Mouse (Mus musculus) limb, embryonic 13.5 days (tissue): ENCODE measurements around the gene Btf3l4. TPM values are rescaled to one million over a fixed set of nuclear protein-coding genes. Genes with fewer than 3 reads are reported as not detected.

Experiments used
- ATAC-seq: fragments of 200-750 bp; cut with Nextera tagmentation; 2 replicates; pipeline ENCODE4 v1.8.0; 2017; ENCODE audit warnings: low read depth, moderate number of reproducible peaks, moderate TSS enrichment; ENCODE audit not compliant: low FRiP score
- H3K27ac ChIP-seq: fragments of 300-500 bp; sonication (generic); 2 replicates; pipeline ENCODE4 v1.5.1; 2015; ENCODE audit warnings: inconsistent platforms, mild to moderate bottlenecking, moderate library complexity
- H3K27me3 ChIP-seq: fragments of 300-500 bp; sonication (generic); 2 replicates; pipeline ENCODE4 v1.6.1; 2015; ENCODE audit warnings: mild to moderate bottlenecking, inconsistent platforms
- H3K36me3 ChIP-seq: fragments of 300-500 bp; sonication (generic); 2 replicates; pipeline ENCODE4 v1.6.1; 2015; ENCODE audit warnings: inconsistent platforms, mild to moderate bottlenecking, moderate library complexity
- H3K4me1 ChIP-seq: fragments of 300-500 bp; sonication (generic); 2 replicates; pipeline ENCODE4 v1.6.1; 2015; ENCODE audit warnings: inconsistent platforms
- H3K4me2 ChIP-seq: fragments of 300-500 bp; sonication (generic); replicated peaks from 2 replicates; pipeline ENCODE4 v1.6.1; 2015; ENCODE audit warnings: inconsistent platforms, mild to moderate bottlenecking, moderate library complexity
- H3K4me3 ChIP-seq: fragments of 300-500 bp; sonication (generic); 2 replicates; pipeline ENCODE4 v1.5.1; 2015; ENCODE audit warnings: moderate library complexity, mild to moderate bottlenecking, inconsistent platforms
- H3K9ac ChIP-seq: fragments of 300-500 bp; sonication (generic); 2 replicates; pipeline ENCODE4 v1.6.1; 2015; ENCODE audit warnings: mild to moderate bottlenecking, inconsistent platforms
- H3K9me3 ChIP-seq: fragments of 300-500 bp; sonication (generic); 2 replicates; pipeline ENCODE4 v1.6.1; 2016; ENCODE audit warnings: inconsistent platforms
- WGBS: fragments of 180-500 bp; shearing (Covaris S2); methylation state at CpG from one replicate; pipeline ENCODE4 v1.1.7; 2015; 5-methylcytosine and 5-hydroxymethylcytosine counted together
- polyA plus RNA-seq: library from polyadenylated mRNA; unstranded; fragments of >200 nt; fragmentation: Nextera tagmentation; extraction: Ambion mirVana; gene quantifications from 2 replicates; pipeline ENCODE4 v1.2.1, GENCODE M21; 2015

The Btf3l4 gene
- polyA plus RNA-seq, 1 experiment from 2014 or later, result 198 TPM

DNA sequence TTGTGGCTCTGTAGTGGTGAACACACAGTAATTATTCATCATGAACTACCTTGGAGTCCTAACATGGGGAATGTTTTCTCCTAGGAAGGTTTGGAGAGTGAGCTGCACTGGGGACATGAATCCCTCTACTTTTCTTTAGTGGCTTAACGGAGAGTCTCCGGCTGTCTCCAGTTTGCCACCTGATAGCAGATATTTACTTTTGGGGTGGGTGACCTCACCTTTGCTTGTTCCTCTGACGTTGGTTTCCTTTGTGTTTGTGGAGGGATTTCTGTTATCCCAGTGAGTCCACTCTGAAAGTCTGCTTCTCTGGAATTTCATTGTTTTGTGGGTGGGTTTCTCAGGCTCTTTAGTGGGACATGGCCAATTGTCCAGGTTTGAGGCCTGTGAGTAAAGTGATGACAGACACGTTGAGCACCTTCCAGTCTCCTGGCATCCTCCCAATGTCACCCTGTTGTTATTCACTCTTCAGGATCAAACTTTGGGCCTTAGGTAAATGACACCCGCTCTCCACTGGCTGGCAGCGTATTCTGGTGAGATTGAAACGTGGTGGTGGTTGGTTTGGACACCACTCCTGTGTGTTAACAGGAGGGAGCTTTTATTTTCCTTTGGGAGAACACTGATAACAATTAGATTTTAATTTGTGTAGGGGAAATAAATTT lies 8.6 kb upstream of the Btf3l4 start:
- H3K9me3 ChIP-seq, result no peaks in the 10 kb centered on the region
- 0 out of 2 replicates have a peak, but pooled peaks cover 9% of the 10 kb centered on the region for H3K4me1 ChIP-seq
- H3K36me3 ChIP-seq, result peaks cover 3% of the 10 kb centered on the region; the same call in 1 of the 2 replicates
- 90% methylated on average over 7 of the region's 7 CpGs for WGBS
- H3K4me3 ChIP-seq, result no peak overlapping the region
- no peak overlapping the region for H3K9ac ChIP-seq
- no peak overlapping the region for H3K27ac ChIP-seq
- H3K27me3 ChIP-seq, result no peaks in the 10 kb centered on the region
- no peak overlapping the region for H3K4me2 ChIP-seq
- ATAC-seq, result no peak

DNA sequence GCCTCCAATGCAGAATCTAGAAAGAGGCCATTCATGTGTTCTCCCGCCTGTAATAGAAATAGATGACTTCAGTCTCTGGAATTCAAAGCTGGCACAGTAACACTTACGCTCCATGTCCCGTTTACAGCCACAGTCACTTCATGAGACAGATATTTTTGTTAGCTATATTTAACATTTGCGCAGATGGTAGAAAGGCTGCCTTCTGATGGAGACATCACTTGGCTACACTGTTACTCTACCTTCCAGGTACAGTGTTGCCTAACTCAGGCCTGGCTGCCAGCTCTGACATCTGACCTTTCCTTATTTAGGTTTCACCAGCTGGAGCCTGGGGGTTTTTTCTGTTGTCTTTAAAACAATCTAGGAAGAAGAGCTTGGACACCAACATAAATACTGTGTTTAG lies 4.6 kb upstream of the Btf3l4 start:
- Histone ChIP-seq H3K27me3 (no peaks in the 10 kb centered on the region), H3K9ac (no peak overlapping the region), H3K36me3 (peaks cover 3% of the 10 kb centered on the region; the same call in 1 of the 2 replicates), H3K27ac (no peak overlapping the region), H3K9me3 (no peaks in the 10 kb centered on the region), H3K4me3 (no peak overlapping the region), H3K4me1 (peaks cover 27% of the 10 kb centered on the region), H3K4me2 (no peak overlapping the region)
- WGBS, result 70% methylated on average over 4 of the region's 4 CpGs
- ATAC-seq, result no peak

DNA sequence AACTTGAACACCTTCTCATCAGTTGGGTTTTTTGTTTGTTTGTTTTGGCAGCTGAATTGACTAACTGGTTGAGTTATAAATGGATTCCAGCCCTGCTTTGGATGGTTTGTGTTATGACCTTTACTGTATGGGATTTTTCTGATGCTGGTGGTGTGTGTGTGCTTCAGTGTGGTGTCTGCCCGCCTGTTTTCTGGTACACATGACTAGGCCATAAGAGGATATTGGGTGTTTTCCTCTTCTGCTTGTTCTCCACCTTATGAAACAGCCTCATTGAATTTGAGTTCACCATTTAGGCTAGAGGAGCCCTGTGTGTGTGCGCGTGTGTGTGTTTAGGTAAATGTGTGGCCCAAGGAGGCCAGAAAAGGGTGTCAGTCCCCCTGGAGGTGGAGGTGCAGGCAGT lies 2.1 kb upstream of the Btf3l4 start:
- no peak for ATAC-seq
- peak overlapping the region; percentile 89 for H3K4me3 ChIP-seq
- H3K9ac ChIP-seq, result peak overlapping the region; percentile 95
- H3K4me1 ChIP-seq, result peaks cover 41% of the 10 kb centered on the region
- H3K27ac ChIP-seq, result no peak overlapping the region
- H3K36me3 ChIP-seq, result peaks cover 3% of the 10 kb centered on the region; the same call in 1 of the 2 replicates
- 67% methylated on average over 3 of the region's 3 CpGs for WGBS
- no peaks in the 10 kb centered on the region for H3K9me3 ChIP-seq
- no peaks in the 10 kb centered on the region for H3K27me3 ChIP-seq
- H3K4me2 ChIP-seq, result peak overlapping the region; percentile 83

DNA sequence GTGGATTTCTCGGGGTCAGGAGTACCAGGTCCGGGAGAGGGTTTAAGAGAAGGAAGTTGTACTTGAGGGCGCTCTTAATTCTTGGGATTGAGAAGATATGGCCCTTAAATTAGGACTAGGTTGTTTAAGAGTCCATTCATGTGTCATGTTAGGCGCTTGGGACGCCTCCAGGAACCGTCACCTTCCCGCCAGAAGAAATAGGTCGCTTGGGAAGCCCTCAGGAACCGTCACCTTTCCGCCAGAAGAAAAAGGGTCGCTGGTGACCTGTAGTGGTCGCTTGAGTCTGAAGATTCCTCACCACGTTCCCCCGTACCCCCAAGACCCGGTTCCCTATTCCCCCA lies 1.5 kb upstream of the Btf3l4 start:
- Histone ChIP-seq H3K36me3 (peaks cover 4% of the 10 kb centered on the region), H3K27ac (peak overlapping the region; percentile 99), H3K4me2 (peak overlapping the region; percentile 83), H3K9me3 (no peaks in the 10 kb centered on the region), H3K9ac (peak overlapping the region; percentile 95), H3K4me1 (peaks cover 41% of the 10 kb centered on the region), H3K4me3 (peak overlapping the region; percentile 89), H3K27me3 (no peaks in the 10 kb centered on the region)
- WGBS, result under 1% methylated on average over 15 of the region's 15 CpGs
- no peak for ATAC-seq

DNA sequence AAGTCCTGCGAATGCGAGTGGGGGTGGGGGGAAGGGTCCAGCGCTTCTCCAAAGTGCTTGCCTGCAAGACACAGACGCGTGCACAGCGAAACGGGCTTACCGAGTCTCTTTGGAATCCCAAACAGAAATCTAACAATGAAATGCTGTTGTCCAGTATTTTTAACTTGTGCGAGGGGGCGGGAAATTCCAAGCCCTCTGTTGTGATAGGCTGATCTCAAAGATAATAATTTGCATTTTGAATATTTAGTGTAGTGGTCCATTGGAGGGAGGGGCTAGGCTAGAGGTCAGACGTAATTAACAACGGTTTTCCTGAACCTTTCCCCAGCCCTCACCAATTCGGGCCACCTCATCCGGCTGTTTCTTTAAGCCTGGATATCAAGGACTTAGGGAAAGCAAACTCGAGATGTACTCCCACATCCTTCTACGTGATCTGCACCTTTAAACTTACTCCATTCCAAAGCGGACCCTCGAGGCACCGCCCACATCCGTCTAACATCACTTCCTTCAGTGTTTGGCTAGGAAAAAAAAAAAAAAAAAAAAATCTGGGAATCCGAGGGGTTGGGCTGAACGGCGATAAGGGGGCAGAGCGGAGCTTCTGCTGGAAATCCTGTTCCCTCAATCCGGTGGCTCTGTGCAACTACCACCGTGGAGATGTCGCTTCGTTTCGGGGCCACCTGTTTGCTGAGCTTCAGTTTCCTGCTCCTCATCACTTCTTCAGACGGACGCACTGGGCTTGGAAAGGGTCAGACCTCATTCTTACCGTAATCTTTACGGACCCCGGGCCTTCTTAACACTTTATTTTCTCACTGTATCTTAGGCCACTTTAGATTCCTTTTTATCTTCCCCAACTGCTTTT lies 929 bp upstream of the Btf3l4 start, which contains the start of gene Txndc12:
Gene Txndc12, plus strand, starts transcription at position 487 of the 856 bp plus-strand sequence.
- H3K9me3 ChIP-seq, result no peaks in the 10 kb centered on the region
- peak within 1 kb of the TSS; percentile 99 for H3K27ac ChIP-seq
- peak within 1 kb of the TSS; percentile 89 for H3K4me3 ChIP-seq
- peak within 1 kb of the TSS; percentile 95 for H3K9ac ChIP-seq
- H3K4me2 ChIP-seq, result peak within 1 kb of the TSS; percentile 83
- no peaks in the 10 kb centered on the region for H3K27me3 ChIP-seq
- peak; percentile 83 for ATAC-seq
- under 1% methylated on average over 34 of the region's 34 CpGs for WGBS
- H3K36me3 ChIP-seq, result peaks cover 6% of the 10 kb centered on the region
- peaks cover 41% of the 10 kb centered on the region for H3K4me1 ChIP-seq

DNA sequence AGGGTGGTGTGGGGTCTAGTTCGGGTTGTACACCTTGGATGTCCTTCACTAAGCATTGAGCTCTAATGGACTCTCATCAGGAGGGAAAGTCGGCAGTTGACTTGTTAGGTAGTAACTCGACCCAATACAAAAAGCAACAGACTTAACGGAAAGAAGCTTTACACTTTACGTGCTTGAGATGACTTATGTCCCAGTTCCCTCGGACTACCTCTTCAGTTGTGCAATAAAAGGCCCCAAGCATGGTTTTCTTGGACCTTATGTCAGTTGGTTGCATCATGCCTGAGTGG lies 357 bp upstream of the Btf3l4 start:
- peaks cover 41% of the 10 kb centered on the region for H3K4me1 ChIP-seq
- WGBS, result under 1% methylated on average over 6 of the region's 6 CpGs
- H3K4me3 ChIP-seq, result peak overlapping the region; percentile 89
- H3K36me3 ChIP-seq, result peaks cover 9% of the 10 kb centered on the region
- no peak for ATAC-seq
- H3K9ac ChIP-seq, result peak overlapping the region; percentile 95
- no peaks in the 10 kb centered on the region for H3K9me3 ChIP-seq
- peak overlapping the region; percentile 83 for H3K4me2 ChIP-seq
- peak overlapping the region; percentile 99 for H3K27ac ChIP-seq
- H3K27me3 ChIP-seq, result no peaks in the 10 kb centered on the region

DNA sequence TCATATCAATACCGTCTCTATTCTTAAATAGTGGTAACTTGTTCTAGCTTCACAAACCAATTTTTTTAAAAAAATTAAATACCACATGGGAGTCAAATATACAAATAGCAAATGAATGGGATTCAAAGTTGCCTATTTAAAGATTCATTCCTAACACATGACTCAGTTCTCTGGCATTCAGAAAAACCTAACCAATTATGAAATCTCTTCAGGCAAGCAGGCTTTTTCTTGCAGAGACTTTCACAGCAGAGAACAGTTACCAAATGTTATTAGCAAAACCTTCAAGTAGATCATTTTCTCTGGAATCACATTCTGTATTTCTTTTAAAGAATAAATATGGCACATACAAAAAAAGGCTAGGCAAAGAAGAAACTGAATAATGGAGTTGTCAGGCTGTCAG lies 2.7 kb downstream of the Btf3l4 start:
- WGBS, result 90% methylated on average over 1 of the region's 1 CpGs
- H3K4me1 ChIP-seq, result peaks cover 19% of the 10 kb centered on the region

DNA sequence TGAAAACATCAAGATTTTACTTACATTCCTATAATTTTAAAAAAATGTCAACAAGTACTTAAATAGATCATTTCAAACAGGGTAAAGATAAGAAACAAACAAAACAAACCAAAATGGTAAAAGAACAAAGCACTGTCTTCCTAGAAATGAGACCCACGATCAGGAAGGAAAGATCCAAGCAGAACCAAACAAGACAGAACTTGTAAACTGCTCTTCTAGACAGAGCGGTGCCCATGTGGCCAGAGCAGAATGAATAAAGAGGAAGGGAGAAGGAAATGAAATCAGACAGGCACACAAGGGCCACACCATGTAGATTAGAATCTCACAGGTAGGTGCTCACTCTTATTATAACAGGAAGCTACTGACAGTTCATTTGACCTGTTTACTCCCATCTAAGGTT lies 6.8 kb downstream of the Btf3l4 start:
- H3K4me2 ChIP-seq, result no peak overlapping the region
- H3K4me3 ChIP-seq, result no peak overlapping the region
- H3K27me3 ChIP-seq, result no peaks in the 10 kb centered on the region
- WGBS, result 84% methylated on average over 2 of the region's 2 CpGs
- H3K36me3 ChIP-seq, result peaks cover 71% of the 10 kb centered on the region
- ATAC-seq, result no peak
- H3K27ac ChIP-seq, result no peak overlapping the region
- H3K9me3 ChIP-seq, result no peaks in the 10 kb centered on the region
- H3K4me1 ChIP-seq, result peaks cover 7% of the 10 kb centered on the region
- H3K9ac ChIP-seq, result no peak overlapping the region

More for the DNA sequence above, 2.7 kb downstream of the Btf3l4 start:
- ATAC-seq, result no peak
- Histone ChIP-seq H3K4me2 (no peak overlapping the region), H3K9me3 (no peaks in the 10 kb centered on the region), H3K27me3 (no peaks in the 10 kb centered on the region), H3K9ac (no peak overlapping the region), H3K4me3 (no peak overlapping the region), H3K36me3 (peaks cover 35% of the 10 kb centered on the region), H3K27ac (no peak overlapping the region)

DNA sequence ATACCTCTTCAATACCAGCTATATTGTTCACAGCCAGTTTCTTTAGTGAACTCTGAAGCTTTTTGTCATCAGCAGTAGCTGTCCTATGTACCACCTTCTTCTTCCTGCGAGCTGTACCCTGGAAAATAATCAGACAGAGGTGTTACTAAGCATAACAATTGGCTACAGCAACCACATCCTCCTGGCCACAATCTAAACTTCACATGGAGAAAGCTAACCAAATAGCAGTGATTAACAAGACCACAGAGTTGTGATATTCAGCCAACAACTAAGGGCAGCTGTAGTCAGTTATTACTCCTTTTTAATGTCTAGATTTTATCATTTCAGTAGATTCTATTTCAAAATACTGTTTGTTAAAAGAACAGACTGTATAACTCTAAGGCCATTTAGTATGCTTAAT lies 7.3 kb downstream of the Btf3l4 start:
- Histone ChIP-seq H3K4me2 (no peak overlapping the region), H3K9ac (no peak overlapping the region), H3K4me3 (no peak overlapping the region), H3K36me3 (peaks cover 75% of the 10 kb centered on the region), H3K9me3 (no peaks in the 10 kb centered on the region), H3K27ac (no peak overlapping the region), H3K27me3 (no peaks in the 10 kb centered on the region), H3K4me1 (peaks cover 3% of the 10 kb centered on the region)
- ATAC-seq, result no peak
- 81% methylated on average over 1 of the region's 1 CpGs for WGBS

DNA sequence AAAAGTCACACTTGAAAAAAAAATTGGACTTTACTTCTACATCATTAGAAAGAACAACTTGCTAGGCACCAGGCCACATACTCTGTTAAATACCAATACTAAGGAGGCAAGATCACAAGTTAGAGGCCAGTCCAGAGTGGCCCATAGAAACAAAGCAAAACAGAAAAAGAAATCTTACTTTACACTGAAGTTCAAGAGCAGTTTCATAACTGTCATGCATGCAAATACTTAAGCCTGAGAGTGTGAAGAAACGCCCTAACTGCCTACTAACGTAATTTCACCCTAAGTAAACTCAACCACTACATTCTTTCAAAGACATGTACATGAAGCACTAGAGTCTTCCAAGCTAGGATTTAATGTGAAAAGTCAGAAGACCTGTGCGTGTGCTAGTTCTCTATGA lies 7.7 kb downstream of the Btf3l4 start:
- ATAC-seq, result no peak
- H3K27ac ChIP-seq, result no peak overlapping the region
- H3K4me3 ChIP-seq, result no peak overlapping the region
- no peak overlapping the region for H3K9ac ChIP-seq
- whole genome bisulfite sequencing, result 95% methylated on average over 3 of the region's 3 CpGs
- H3K4me1 ChIP-seq, result no peaks in the 10 kb centered on the region
- H3K4me2 ChIP-seq, result no peak overlapping the region
- H3K9me3 ChIP-seq, result no peaks in the 10 kb centered on the region
- no peaks in the 10 kb centered on the region for H3K27me3 ChIP-seq
- peaks cover 79% of the 10 kb centered on the region for H3K36me3 ChIP-seq

DNA sequence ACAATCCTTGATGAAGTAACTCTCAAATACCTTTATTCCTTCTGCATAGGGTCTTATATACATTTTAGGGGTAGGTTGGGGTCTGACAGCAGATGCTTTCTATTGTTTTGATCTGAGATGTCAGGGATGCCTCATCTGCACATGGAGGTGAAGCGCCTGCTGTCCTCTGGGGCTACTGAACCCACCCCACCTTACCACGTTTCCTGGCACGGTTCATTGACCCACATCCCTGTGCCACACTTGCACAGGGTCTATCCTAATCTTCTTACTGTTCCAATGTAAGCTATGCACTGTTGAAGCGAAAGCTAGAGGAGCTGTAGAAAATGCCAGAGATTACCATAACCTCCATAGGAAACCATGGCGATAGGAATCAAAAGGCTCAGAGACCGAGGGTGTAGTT lies 21.9 kb downstream of the Btf3l4 start:
- ATAC-seq, result no peak
- H3K36me3 ChIP-seq, result peaks cover 13% of the 10 kb centered on the region
- H3K4me3 ChIP-seq, result no peak overlapping the region
- no peaks in the 10 kb centered on the region for H3K27me3 ChIP-seq
- no peak overlapping the region for H3K27ac ChIP-seq
- H3K4me1 ChIP-seq, result no peaks in the 10 kb centered on the region
- H3K9ac ChIP-seq, result no peak overlapping the region
- 77% methylated on average over 6 of the region's 6 CpGs for WGBS
- no peaks in the 10 kb centered on the region for H3K9me3 ChIP-seq
- no peak overlapping the region for H3K4me2 ChIP-seq

DNA sequence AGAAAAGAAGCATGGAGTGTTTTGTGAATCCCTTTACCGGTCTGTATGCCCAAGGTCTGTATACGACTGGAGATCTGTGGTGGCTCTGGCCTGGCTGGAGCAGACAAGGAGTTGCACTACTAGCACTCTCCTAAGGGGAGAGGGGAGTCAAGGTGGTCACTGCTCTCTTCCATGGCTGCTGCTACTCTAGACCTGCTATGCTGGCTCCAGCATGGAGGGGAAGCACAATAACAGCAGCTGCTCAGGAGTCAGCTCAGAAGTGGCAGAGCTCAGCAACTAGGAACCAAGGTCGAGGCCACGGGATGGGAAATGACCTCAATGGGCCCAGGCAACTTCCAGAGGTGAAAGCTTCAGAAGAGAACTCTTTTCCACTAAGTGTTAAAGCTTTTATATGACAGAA lies 22.3 kb downstream of the Btf3l4 start:
- ATAC-seq, result no peak
- H3K4me1 ChIP-seq, result no peaks in the 10 kb centered on the region
- no peaks in the 10 kb centered on the region for H3K9me3 ChIP-seq
- no peak overlapping the region for H3K27ac ChIP-seq
- H3K4me2 ChIP-seq, result no peak overlapping the region
- WGBS, result 66% methylated on average over 4 of the region's 4 CpGs
- no peaks in the 10 kb centered on the region for H3K27me3 ChIP-seq
- H3K4me3 ChIP-seq, result no peak overlapping the region
- peaks cover 13% of the 10 kb centered on the region for H3K36me3 ChIP-seq
- no peak overlapping the region for H3K9ac ChIP-seq
